Mouse (Mus musculus): ENCODE measurements around the gene Rpl3. TPM values are rescaled to one million over a fixed set of nuclear protein-coding genes. Genes with fewer than 3 reads are reported as not detected.

Rpl3 gene
- polyA plus RNA-seq, 1 experiment from 2014 or later = 822 TPM

- Histone ChIP-seq H3K9ac (ENCODE audit: low read length) (no peak overlapping the region), H3K4me3 (ENCODE audit: control insufficient read depth in 1 of 2, insufficient read depth in 1 of 2, low read depth in 1 of 2, low read length in 2 of 2) (no peak overlapping the region), H3K4me1 (ENCODE audit: control insufficient read depth in 2 of 2, insufficient read depth in 2 of 2, low read length in 2 of 2) (no peaks in the 10 kb centered on the region), H3K4me2 (ENCODE audit: low read length) (no peak overlapping the region), H3K36me3 (ENCODE audit: control insufficient read depth, insufficient read depth, low read length) (no peaks in the 10 kb centered on the region), H3K9me3 (ENCODE audit: control insufficient read depth, low read length) (no peaks in the 10 kb centered on the region), H3K27me3 (ENCODE audit: control insufficient read depth, insufficient read depth, low read length) (no peaks in the 10 kb centered on the region), H3K27ac (replicated peaks in 1 of 2; ENCODE audit: control insufficient read depth in 1 of 2, insufficient read depth in 1 of 2, low read depth in 2 of 2, low read length in 2 of 2) (no peak overlapping the region)
- no peak for ATAC-seq (ENCODE audit: insufficient number of reproducible peaks, insufficient read depth, low FRiP score, low read depth)
- 91% methylated on average over 7 of the region's 7 CpGs for WGBS
Observed at GRCm38 (mm10) chr15:80114414-80114813, 22.7 kb upstream of the Rpl3 start.

DNA sequence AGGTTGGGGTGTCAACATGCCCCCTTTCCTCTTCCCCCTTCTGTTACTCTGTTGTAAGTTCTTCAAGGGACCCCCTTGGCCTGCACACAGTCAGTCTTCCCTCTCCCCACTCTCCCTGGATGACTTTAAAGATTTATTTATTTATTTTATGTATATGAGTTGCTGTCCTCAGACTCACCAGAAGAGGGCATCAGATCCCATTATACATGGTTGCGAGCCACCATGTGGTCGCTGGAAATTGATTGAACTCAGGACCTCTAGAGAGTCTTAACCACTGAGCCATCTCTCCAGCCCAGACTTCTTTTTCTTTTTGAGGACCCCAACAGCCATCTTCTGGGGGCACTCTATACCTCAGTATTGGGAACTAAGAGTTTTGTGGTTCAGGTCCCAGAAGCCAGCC is 20.8 kb upstream of the Rpl3 start:
- 49% methylated on average over 2 of the region's 2 CpGs for WGBS
- Histone ChIP-seq H3K4me2 (ENCODE audit: low read length) (no peak overlapping the region), H3K9ac (ENCODE audit: low read length) (no peak overlapping the region), H3K36me3 (ENCODE audit: control insufficient read depth, insufficient read depth, low read length) (no peaks in the 10 kb centered on the region), H3K27me3 (ENCODE audit: control insufficient read depth, insufficient read depth, low read length) (no peaks in the 10 kb centered on the region), H3K4me1 (ENCODE audit: control insufficient read depth in 2 of 2, insufficient read depth in 2 of 2, low read length in 2 of 2) (no peaks in the 10 kb centered on the region), H3K27ac (replicated peaks in 1 of 2; ENCODE audit: control insufficient read depth in 1 of 2, insufficient read depth in 1 of 2, low read depth in 2 of 2, low read length in 2 of 2) (no peak overlapping the region), H3K9me3 (ENCODE audit: control insufficient read depth, low read length) (no peaks in the 10 kb centered on the region), H3K4me3 (ENCODE audit: control insufficient read depth in 1 of 2, insufficient read depth in 1 of 2, low read depth in 1 of 2, low read length in 2 of 2) (no peak overlapping the region)
- no peak for ATAC-seq (ENCODE audit: insufficient number of reproducible peaks, insufficient read depth, low FRiP score, low read depth)

DNA sequence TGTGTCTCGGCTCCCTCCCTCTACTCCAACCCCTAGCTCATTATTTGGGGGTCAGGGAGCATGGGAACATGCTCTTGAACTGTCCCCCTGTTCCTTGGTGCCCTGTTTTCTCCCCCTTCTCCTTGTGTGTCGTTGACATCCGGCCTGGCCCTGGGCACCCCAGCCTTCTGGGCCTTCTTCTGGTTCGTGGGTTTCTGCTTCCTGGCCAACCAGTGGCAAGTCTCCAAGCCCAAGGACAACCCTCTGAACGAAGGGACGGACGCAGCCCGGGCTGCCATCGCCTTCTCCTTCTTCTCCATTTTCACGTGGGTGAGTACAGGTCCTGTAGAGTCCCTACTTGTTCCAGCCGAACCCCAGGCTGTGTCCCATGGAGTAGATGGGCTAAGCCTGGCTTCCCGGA is 19.8 kb upstream of the Rpl3 start:
- Histone ChIP-seq H3K9me3 (ENCODE audit: control insufficient read depth, low read length) (no peaks in the 10 kb centered on the region), H3K4me1 (ENCODE audit: control insufficient read depth in 2 of 2, insufficient read depth in 2 of 2, low read length in 2 of 2) (no peaks in the 10 kb centered on the region), H3K9ac (ENCODE audit: low read length) (no peak overlapping the region), H3K36me3 (ENCODE audit: control insufficient read depth, insufficient read depth, low read length) (no peaks in the 10 kb centered on the region), H3K4me3 (ENCODE audit: control insufficient read depth in 1 of 2, insufficient read depth in 1 of 2, low read depth in 1 of 2, low read length in 2 of 2) (no peak overlapping the region), H3K27me3 (ENCODE audit: control insufficient read depth, insufficient read depth, low read length) (no peaks in the 10 kb centered on the region), H3K4me2 (ENCODE audit: low read length) (no peak overlapping the region), H3K27ac (replicated peaks in 1 of 2; ENCODE audit: control insufficient read depth in 1 of 2, insufficient read depth in 1 of 2, low read depth in 2 of 2, low read length in 2 of 2) (no peak overlapping the region)
- no peak for ATAC-seq (ENCODE audit: insufficient number of reproducible peaks, insufficient read depth, low FRiP score, low read depth)
- 82% methylated on average over 10 of the region's 12 CpGs for WGBS

- Histone ChIP-seq H3K4me2 (ENCODE audit: low read length) (no peak overlapping the region), H3K27ac (replicated peaks in 1 of 2; ENCODE audit: control insufficient read depth in 1 of 2, insufficient read depth in 1 of 2, low read depth in 2 of 2, low read length in 2 of 2) (no peak overlapping the region), H3K36me3 (ENCODE audit: control insufficient read depth, insufficient read depth, low read length) (no peaks in the 10 kb centered on the region), H3K9ac (ENCODE audit: low read length) (no peak overlapping the region), H3K27me3 (ENCODE audit: control insufficient read depth, insufficient read depth, low read length) (no peaks in the 10 kb centered on the region), H3K9me3 (ENCODE audit: control insufficient read depth, low read length) (no peaks in the 10 kb centered on the region), H3K4me3 (ENCODE audit: control insufficient read depth in 1 of 2, insufficient read depth in 1 of 2, low read depth in 1 of 2, low read length in 2 of 2) (no peak overlapping the region), H3K4me1 (ENCODE audit: control insufficient read depth in 2 of 2, insufficient read depth in 2 of 2, low read length in 2 of 2) (peaks cover 3 to 5% of the 10 kb centered on the region in 2 experiments; a peak in 3 of 4 replicates)
- WGBS = 67% methylated on average over 3 of the region's 3 CpGs
- ATAC-seq (ENCODE audit: insufficient number of reproducible peaks, insufficient read depth, low FRiP score, low read depth) = no peak
Observed at GRCm38 (mm10) chr15:80107575-80107974, 15.9 kb upstream of the Rpl3 start.

DNA sequence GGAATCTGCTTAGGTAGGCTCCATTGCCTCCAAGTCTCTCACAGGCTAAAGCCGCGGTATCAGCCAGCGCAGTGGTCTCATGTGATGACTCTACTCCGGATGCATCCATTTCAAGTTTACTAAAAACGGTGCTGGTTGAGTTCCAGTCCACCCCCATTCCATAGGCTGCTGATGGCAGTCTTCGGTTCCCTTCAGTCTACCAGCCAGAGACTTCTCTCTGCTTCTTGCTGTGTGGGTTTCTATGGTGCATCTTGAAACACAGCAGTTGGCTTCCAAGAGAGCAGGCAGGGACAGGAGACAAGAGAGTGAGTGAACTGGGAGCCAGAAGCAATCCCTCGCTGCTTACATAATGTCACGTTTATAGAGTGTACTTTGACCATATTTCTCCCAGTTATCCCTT is 15.5 kb upstream of the Rpl3 start:
- ATAC-seq (ENCODE audit: insufficient number of reproducible peaks, insufficient read depth, low FRiP score, low read depth) = no peak
- Histone ChIP-seq H3K4me2 (ENCODE audit: low read length) (no peak overlapping the region), H3K36me3 (ENCODE audit: control insufficient read depth, insufficient read depth, low read length) (no peaks in the 10 kb centered on the region), H3K27me3 (ENCODE audit: control insufficient read depth, insufficient read depth, low read length) (no peaks in the 10 kb centered on the region), H3K4me1 (ENCODE audit: control insufficient read depth in 2 of 2, insufficient read depth in 2 of 2, low read length in 2 of 2) (peaks cover 3 to 5% of the 10 kb centered on the region in 2 experiments; a peak in 3 of 4 replicates), H3K9me3 (ENCODE audit: control insufficient read depth, low read length) (no peaks in the 10 kb centered on the region), H3K4me3 (ENCODE audit: control insufficient read depth in 1 of 2, insufficient read depth in 1 of 2, low read depth in 1 of 2, low read length in 2 of 2) (no peak overlapping the region), H3K9ac (ENCODE audit: low read length) (no peak overlapping the region), H3K27ac (replicated peaks in 1 of 2; ENCODE audit: control insufficient read depth in 1 of 2, insufficient read depth in 1 of 2, low read depth in 2 of 2, low read length in 2 of 2) (no peak overlapping the region)
- 92% methylated on average over 8 of the region's 8 CpGs for WGBS

DNA sequence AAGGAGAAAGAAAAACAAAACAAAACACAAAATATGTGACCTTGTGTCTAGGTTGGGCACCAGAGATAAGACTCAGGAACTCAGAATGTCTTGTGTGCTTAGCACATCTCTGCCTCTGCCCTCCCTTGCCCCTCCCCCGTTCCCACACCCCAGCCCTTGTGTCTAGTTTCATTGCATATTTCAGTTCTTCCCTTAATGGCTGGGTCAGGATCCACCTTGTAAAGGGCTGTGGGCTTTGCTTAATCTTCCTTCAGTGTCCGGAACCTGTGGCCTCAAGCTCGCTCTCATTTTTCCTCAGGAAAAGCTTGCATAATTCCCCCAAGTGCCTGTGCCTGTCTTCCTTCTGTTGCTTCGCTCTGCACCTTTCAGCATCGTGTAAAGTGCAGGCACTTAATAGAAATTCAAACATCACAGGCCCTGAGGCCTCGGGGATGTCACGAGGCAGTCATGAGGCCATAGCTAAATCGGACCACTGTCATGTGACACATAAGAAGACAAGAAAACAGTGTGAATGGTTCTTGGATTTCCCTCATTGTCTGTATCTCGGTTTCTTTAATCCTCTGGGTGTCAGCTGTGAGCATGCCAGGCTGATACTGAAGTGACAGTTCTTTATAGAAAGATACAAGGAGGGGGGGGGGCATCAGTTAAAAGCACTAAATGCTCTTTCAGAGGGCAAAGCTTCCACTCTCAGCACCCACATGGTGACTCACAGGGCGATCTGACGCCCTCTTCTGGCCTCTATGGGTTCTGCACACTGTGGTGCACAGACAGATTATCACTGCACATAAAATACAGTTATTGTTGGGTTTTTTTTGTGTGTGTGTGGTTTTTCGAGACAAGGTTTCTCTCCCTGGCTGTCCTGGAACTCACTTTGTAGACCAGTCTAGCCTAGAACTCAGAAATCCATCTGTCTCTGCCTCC is 14.1 kb upstream of the Rpl3 start:
- no peak overlapping the region for H3K4me3 ChIP-seq (ENCODE audit: control insufficient read depth in 1 of 2, insufficient read depth in 1 of 2, low read depth in 1 of 2, low read length in 2 of 2)
- no peak overlapping the region for H3K9ac ChIP-seq (ENCODE audit: low read length)
- ATAC-seq (ENCODE audit: insufficient number of reproducible peaks, insufficient read depth, low FRiP score, low read depth) = no peak
- 40% methylated on average over 12 of the region's 12 CpGs for WGBS
- H3K27me3 ChIP-seq (ENCODE audit: control insufficient read depth, insufficient read depth, low read length) = no peaks in the 10 kb centered on the region
- H3K27ac ChIP-seq (replicated peaks in 1 of 2; ENCODE audit: control insufficient read depth in 1 of 2, insufficient read depth in 1 of 2, low read depth in 2 of 2, low read length in 2 of 2) = no peak overlapping the region; a peak in 1 of 4 replicates
- H3K4me2 ChIP-seq (ENCODE audit: low read length) = no peak overlapping the region
- no peaks in the 10 kb centered on the region for H3K9me3 ChIP-seq (ENCODE audit: control insufficient read depth, low read length)
- H3K36me3 ChIP-seq (ENCODE audit: control insufficient read depth, insufficient read depth, low read length) = no peaks in the 10 kb centered on the region
- H3K4me1 ChIP-seq (ENCODE audit: control insufficient read depth in 2 of 2, insufficient read depth in 2 of 2, low read length in 2 of 2) = peaks cover 3 to 5% of the 10 kb centered on the region in 2 experiments; a peak in 3 of 4 replicates

- no peak for ATAC-seq (ENCODE audit: insufficient number of reproducible peaks, insufficient read depth, low FRiP score, low read depth)
- Histone ChIP-seq H3K4me2 (ENCODE audit: low read length) (no peak overlapping the region), H3K27ac (replicated peaks in 1 of 2; ENCODE audit: control insufficient read depth in 1 of 2, insufficient read depth in 1 of 2, low read depth in 2 of 2, low read length in 2 of 2) (no peak overlapping the region), H3K9me3 (ENCODE audit: control insufficient read depth, low read length) (no peaks in the 10 kb centered on the region), H3K4me3 (ENCODE audit: control insufficient read depth in 1 of 2, insufficient read depth in 1 of 2, low read depth in 1 of 2, low read length in 2 of 2) (no peak overlapping the region), H3K36me3 (ENCODE audit: control insufficient read depth, insufficient read depth, low read length) (no peaks in the 10 kb centered on the region), H3K27me3 (ENCODE audit: control insufficient read depth, insufficient read depth, low read length) (no peaks in the 10 kb centered on the region), H3K9ac (ENCODE audit: low read length) (no peak overlapping the region), H3K4me1 (ENCODE audit: control insufficient read depth in 2 of 2, insufficient read depth in 2 of 2, low read length in 2 of 2) (peaks cover 19 to 25% of the 10 kb centered on the region in 2 experiments)
- WGBS = 81% methylated on average over 6 of the region's 6 CpGs
Observed at GRCm38 (mm10) chr15:80102495-80102894, 10.8 kb upstream of the Rpl3 start.

Data from heart, embryonic 14.5 days (tissue).